Mouse (Mus musculus): ENCODE measurements around the gene Atp6v1g1.
A peak's percentile ranks its signal among the peaks of the same experiment; 100 is the strongest.

Atp6v1g1 gene

DNA sequence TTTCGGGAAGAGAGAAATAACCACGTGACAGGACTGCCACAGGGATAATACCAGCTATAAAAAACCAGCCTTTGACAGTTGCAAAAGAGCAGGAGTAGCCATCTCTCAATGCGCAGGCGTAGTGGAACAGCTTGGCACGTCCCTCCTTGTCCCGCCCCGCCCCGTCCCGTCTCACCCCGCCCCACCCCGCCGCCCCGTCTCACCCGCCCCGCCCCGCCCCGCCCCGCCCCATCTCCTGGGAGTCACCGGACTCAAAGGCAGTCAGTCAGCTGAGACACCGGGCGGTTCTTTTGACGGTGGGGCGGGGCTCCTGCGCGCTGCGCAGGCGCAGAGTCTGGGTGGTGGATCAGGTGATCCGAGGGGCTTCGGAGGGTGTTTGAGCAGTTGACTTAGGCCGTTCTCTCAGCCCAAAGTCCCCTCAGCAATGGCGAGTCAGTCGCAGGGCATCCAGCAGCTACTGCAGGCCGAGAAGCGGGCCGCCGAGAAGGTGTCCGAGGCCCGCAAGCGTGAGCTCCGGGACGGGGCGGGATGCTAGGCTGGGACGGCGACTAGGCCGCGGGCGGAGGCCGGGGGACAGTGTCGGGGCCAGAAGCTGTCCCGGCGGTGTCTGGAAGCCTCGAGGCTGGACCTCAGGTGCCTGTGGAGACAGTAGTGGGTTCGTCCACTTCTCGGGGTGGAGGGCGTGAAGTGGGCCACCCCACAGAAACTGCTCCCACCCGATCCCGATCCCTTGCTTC lies at the start of gene Atp6v1g1:
Gene Atp6v1g1, plus strand, starts transcription at position 279 of the 737 bp plus-strand sequence.
- peak; percentile 94 to 95 for DNase-seq (ENCODE audit: low spot score in 2 of 2)

DNA sequence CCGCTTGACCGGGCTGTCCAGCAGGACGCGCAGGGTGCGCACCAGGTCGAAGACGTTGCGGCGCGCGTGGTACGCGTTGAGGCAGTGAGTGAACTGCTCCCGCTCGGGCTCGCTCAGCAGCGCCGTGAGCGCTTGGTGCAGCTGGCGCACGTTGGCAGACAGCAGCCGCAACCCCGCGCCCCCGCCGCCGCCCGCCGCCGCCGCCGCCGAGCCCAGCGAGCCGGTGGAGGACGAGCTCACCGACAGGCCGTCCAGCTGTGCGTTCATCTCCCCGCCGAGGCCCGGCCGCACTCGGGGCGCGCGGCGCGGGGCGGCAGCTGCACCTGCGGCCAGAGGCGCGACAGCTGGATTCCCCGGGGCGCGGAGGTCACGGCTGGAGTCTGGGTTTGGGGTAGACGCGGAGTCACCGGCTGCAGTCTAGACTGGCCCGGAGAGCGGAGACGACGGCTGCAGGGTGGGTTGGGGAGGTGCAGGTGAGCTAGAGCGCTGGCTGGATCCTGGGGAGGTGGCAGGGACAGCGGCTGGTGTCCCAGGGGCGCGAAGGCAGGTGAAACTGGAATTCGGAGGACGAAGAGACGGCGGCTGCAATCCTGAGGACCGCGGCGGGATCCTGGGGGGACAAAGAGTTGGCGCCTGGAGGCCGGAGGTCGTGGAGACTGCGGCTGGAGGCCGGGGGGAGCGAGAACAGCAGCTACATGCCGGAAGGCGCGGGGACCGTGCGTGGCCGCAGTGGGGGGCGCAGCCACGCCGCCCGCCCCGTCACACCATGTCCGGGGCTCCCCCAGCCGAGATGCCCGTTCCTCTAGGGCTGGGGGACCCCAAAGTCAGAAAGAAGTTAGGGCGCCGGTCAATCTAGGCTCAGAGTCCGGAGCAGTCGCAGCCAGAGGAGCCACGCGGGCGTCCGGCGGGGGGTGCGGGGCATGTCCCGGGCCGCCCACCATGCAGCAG lies 49.3 kb upstream of the Atp6v1g1 start:
- DNase-seq (ENCODE audit: low spot score in 2 of 2): peak; percentile 56 to 65

DNA sequence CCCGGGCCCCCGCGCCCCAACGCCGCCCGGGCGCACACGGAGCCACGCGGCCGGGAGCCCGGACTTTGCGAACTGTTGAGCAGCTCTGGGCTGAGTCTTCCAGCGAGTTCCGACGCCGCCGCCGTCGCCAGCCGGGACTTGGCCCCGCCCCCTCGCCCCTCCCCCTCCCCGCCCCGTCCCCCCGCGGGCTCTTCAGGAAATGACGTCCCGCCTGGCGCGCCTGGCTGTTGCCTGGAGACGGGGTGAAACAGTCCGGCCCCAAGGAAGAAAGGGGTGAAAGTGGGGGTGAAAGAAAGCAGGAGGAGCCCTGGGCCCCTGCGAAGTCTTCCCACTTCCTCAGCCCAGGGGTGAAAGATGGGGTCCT lies 48.7 kb upstream of the Atp6v1g1 start, which contains the start of gene Whrn:
Gene Whrn, minus strand, starts transcription at position 77 of the 364 bp plus-strand sequence.
- DNase-seq (ENCODE audit: low spot score in 2 of 2): peak; percentile 63 to 81

DNA sequence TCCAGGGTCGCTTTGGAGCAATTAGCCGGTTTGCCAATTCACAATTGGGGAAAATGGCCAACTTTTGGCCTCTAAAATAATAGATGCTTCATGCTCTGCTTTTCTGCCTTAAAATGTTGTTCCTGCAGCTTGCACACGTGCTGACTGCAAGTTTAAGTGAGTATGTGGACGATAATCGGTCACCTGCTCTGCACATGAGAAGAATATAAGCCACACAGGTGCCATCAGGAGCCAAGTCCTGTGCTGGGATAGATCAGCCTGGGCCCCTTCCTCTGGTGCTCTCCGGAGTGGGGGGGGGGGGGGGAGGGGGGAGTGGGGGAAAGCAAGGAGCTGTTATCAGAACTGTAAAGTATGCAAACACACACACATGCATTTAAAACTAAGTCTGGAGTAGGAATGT lies 48.3 kb upstream of the Atp6v1g1 start:
- no peak for DNase-seq (ENCODE audit: low spot score in 2 of 2)

DNA sequence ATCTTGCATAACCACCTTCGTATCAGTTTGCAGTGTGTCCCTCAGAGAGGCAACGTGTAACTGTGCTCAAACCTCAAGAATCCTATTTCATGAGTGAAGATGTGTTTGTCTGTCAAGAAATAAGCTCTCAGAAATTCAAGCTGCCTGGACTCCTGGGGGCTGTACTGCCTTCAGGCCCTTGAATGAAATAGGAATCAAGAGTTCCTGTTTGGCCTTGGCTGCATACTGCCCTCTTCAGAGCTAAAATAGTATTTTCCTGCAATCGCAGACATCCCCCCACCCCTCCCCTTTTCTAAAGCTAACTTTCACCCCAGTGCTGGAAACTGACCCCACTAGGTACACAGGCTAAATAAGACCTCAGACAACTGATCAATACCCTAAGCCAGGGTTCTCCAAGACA lies 46.2 kb upstream of the Atp6v1g1 start:
- DNase-seq (ENCODE audit: low spot score in 2 of 2): no peak

DNA sequence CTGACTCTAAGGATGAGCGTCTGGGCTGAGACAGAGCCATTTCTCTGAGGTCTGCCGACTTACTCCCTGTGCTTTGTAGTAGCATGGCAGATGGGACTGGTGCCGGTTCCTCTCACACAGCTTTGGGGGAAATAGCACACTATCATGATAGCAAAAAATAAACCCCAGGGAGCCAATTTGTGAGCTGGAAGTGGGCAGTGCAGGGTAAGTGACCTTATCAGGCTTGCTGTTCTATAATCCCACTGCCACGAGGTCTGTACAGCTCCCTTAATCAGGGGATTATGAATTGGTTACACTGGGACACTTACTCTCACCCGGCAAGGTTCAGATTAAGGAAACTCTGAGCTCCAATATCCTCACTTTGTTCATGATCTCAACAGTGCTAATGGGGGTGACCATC lies 43.5 kb upstream of the Atp6v1g1 start:
- DNase-seq (ENCODE audit: low spot score in 2 of 2): no peak

DNA sequence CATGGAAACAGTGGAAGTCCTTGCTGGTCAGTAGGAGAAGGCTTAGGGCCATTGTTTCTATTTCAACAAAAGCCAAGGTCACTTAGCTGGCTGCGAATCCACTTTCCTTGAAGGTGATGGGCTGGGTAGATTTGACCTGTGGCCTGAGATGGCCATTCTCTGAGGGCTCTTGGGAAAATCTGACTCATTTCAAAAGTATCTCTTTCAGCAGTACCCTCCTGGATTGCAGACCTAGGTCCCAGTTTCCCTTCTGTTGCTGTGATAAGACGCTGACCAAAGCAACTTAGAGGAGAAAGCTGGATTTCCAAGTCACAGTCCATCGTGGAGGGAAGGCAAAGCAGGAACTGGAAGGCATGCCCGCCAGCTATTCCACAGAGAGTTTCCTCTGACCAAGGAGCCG lies 40.6 kb upstream of the Atp6v1g1 start:
- DNase-seq (ENCODE audit: low spot score in 2 of 2): no peak

DNA sequence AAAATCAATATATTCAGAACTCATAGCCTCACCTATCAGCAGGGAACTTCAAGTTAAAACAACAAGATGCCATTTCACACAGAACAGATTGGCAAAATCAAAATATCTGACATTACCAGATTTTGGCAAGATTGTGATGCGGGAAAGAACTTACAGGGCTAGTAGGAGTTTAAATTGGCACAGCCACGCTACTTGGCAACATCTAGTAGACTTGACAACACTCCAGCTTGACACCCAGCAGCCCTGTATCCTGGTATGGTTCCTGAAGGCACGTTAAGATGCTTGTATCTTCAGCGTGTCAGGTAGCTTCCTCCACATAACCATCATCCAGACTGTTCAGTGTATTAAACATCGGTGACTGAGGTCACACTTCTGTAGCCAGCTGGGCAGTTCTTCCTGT lies 37.1 kb upstream of the Atp6v1g1 start:
- no peak for DNase-seq (ENCODE audit: low spot score in 2 of 2)

DNA sequence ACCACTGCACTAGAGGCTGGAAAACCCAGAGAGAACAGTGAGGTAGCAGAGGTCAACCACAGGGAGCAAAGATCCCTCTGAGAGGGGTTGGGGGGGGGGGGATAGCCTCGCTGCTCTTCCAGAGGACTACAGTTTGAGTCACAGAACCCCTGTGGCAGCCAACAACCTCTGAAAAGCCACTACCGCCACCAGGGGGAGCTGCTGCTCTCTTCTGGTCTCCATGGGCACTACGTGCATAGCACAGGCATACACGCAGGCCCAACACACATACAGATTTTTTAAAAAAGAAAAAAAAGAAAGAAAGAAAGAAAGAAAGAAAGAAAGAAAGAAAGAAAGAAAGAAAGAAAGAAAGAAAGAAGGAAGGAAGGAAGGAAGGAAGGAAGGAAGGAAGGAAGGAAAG lies 36.3 kb upstream of the Atp6v1g1 start:
- DNase-seq (ENCODE audit: low spot score in 2 of 2): peak; percentile 45 to 80

DNA sequence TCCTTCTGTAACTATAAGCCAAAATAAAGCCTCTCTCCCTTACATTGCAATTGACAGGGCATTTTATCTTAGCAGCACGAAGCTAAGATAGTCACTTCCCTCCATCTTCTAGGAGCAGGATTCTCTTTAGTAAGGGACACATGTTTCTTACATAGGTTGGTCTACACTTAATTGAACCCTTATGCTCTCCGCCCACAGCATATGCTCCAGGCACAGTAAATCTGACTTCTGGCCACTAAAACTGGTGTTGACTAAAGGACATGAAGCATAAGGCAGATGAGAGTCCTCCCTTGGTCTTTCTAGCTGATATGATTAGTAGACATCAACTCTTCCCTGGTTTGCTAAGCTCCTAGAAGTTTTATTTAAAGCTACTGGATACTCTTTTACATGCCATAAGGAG lies 31.7 kb upstream of the Atp6v1g1 start:
- no peak for DNase-seq (ENCODE audit: low spot score in 2 of 2)

DNA sequence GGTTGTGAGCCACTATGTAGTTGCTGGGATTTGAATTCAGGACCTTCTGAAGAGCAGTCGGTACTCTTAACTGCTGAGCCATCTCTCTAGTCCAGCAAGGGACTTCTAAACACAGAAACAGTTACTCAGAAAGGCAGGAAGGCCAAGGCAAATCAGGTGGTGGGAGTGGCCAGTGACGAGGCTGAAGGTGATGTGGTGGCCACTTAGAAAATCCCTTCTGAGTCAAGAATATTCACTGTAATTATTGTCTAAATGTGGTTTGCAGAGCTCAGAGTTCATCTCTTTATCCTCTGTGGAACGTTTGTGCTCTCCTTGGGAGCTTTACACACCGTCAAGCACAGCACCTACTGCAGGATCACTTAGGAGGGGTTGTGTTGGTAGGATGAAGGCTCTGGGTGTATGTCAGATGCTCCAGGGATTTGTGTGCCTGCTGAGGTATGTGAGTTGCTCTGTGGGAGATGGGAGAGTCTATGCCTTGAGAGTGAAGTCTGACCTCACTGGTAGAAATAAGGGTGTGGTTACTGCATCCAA lies 30.1 kb upstream of the Atp6v1g1 start:
- no peak for DNase-seq (ENCODE audit: low spot score in 2 of 2)

DNA sequence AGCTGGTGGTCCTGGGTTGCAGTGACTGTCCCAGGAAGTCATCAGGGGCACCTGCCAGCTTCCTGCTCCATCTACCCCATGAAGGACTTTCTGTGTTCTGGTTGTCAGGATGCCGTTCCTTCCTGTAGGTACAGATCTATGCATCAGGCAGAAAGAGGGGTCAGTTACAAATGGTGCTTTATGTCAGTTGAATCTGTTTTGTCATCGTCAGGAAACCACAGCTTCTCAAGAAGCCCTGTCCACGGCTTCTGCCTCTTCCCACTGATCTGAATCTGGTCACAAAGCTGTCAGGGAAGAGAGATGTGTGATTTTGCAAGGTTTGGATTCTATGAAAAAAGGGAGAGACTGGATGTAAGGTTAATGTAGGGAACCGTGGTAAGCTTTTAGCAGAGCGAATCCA lies 29.6 kb upstream of the Atp6v1g1 start:
- no peak for DNase-seq (ENCODE audit: low spot score in 2 of 2)

DNA sequence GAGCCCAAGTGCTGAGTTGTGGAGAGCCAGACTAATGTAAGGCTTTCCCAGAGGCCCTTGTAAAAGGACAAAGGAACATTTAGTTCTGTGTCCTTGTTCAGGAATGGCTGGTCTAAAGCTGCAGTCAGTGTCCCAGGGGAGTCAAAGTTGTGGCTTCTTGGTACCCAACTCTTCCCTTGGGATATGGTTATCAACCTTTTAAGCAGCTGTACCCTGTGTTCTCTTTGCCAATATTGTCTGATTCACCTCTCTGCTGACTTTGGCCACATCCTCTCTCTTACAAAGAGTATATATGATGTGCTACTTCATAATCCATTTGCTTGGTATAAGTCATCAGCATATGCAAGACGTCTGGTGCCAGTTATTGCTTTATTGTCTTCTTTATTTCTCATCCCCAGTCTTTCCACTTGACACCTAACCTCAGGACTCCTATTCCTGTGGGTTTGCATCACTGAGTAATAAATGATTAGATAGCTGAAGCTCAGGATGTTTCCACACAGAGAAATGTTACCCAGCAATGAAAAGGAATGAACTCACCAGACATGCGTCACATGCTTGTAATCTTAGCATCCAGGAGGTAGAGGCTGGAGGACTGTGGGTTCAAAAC lies 22.7 kb upstream of the Atp6v1g1 start:
- DNase-seq (ENCODE audit: low spot score in 2 of 2): no peak

DNA sequence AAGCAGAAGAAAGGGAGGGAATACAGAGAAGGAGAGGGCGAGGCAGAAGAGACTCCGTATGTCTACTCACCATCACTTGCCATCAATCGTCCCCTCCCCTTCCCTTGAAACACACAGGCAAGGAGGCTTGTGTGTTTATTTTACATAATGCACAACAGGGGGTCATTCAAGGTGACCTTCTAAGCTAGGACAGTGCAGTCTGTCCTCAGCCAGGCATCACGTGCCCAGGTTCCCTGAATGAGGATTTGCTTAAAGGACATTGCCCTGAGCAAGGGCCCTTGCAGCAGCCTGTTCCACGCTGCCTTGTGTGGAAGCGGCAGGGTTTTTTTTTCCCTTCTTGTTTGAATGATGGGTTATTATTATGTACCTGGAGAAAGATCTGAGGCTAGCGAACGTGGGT lies 19.1 kb upstream of the Atp6v1g1 start:
- DNase-seq (ENCODE audit: low spot score in 2 of 2): no peak

DNA sequence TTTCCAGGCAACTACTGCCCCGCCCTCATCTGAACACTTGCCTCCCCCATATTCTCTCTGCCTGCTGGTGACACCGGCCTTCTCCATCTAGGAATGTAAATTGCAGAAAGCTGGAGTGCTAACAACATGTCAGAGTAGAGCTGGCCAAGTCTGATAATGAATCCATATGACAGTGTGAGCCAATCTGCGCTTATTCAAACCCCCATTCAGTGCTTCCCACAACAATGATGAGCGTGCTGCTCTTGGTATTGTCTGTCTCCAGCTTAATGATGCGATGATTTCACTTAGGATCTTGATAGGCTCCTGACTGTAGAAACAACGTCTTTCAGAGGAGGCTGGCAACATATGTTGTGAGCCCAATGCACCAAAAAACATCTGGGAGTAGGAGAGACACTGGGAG lies 15.6 kb upstream of the Atp6v1g1 start:
- no peak for DNase-seq (ENCODE audit: low spot score in 2 of 2)

DNA sequence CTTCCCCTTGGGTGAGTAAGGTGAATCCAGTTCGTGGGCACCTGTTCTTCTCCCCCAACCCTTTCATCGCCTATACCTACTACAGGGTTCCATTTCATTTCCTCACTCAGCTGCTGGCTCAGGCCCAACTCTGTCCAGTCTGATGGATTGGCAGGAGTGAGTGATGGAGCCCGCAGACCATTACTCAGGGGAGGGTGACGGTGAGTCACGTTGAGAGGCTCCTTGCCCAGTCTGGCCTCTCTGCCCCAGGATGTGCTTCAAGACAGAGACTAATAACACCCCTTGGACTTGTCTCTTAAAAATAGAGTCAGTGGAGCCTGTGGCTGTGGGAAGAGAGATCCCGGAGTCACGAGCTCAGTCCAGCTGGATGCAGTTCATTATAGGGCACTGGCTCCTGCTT lies 14.2 kb upstream of the Atp6v1g1 start:
- no peak for DNase-seq (ENCODE audit: low spot score in 2 of 2)

DNA sequence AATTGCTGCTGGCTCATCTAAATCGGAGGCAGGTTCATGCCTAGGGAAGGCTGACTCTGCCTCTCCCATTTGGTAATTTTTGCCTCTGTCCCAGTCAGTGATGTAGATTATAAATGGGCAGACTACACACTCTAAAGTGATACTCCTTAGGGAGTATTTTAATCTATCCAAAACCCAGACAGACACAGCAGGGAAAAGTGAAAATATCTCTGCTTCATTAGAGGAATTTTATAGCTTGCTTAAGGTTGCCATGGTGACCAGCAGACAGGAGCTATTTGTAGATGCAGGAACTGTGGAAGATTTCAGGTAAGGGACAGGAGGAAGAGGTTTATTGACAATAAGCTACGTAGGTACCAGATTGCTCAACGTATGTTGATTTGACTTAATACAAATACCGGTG lies 7.0 kb upstream of the Atp6v1g1 start:
- DNase-seq (ENCODE audit: low spot score in 2 of 2): no peak

DNA sequence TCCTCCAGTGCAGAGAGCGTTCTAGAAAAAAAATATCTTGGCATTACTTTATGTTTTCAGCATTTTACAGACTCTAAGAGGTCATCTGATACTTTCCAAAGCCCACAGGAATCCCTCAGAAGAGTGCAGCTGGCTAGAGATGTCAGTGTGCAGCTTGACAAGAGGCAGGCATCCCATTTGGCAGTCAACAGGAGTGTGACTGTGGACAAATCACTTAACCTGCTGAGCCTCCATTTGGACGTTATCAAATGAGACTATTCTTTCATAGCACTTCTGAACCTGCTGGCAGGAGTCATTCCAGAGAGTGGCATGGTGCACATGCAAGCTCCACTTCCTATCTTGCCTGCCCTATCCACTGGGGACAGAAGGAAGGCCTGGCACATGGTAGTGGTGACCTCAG lies 2.4 kb upstream of the Atp6v1g1 start:
- DNase-seq (ENCODE audit: low spot score in 2 of 2): no peak

DNA sequence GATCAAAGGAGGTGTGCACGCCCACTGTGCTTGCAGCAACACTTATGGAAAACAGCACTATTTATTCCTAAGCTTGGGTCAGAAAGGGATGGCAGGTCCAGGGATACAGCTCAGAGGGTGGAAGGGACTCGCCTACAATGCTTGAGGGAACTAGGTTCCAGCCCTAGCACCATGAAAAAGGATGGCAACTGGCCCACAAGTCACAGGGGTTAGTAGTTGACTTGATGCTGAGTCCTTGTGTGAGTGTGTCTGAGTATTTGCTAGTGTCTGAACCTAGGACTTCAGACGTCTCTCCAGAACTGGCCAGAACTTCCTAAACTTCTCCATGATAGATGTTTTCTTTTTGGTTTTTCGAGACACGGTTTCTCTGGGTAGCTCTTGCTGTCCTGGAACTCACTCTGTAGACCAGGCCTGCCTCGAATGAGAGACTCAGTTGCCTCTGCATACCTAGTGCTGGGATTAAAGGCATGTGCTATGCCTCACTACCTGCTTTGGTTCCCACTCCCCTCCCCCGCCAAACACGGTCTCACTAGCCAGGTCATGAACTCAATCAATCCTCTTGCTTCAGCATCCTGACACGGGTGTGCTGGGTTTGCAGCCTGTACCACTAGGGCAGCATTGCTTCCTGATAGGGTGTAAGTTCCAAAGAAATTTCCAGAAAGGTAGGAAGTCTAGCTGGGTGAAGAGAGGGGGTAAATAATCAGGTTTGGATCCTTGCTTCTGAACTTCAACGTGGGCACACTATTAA lies 652 bp upstream of the Atp6v1g1 start:
- no peak for DNase-seq (ENCODE audit: low spot score in 2 of 2)

DNA sequence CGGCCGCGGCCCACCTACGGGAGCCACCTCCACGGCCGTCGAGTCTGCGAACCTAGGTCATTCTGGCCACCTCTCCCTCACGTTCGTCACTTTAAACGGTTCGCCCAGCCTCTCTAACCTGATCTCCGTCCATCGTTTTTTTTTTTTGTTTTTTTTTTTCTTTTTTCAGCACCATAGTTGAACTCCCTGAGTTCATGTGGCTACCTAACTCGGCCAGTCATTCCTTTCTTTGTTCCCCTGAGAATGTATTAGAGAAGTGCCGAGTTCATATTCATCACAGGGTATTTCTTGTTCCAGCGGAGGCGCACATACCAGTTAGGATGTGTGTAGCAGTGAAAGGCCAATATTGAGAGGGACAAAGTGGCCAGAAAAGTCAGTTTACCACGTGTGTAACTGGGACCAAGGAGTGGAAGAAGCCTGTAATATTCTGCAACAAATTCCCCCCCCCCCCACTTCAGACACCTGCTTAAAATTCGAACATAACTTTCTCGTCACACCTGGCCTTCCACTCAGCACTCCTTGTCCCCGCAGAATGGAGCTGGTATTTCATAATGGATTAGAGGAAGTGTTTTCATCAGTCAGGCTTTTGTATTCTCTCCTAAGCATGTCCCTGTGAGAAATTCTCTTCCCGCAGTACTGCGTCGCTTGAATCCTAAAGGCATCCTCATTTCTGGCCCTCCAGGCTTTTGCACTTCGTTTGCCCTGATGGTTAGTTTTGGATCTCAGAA lies 823 bp downstream of the Atp6v1g1 start:
- no peak for DNase-seq (ENCODE audit: low spot score in 2 of 2)

Measured in urinary bladder, postnatal 4 days (tissue).